Mouse (Mus musculus) ES-Bruce4 (cell line): ENCODE data around the gene Fam71f1. TPM values are rescaled to one million over a fixed set of nuclear protein-coding genes. Genes with fewer than 3 reads are reported as not detected.

Source experiments
- H3K27ac ChIP-seq: 2 replicates; pipeline ENCODE4 v1.5.1; 2012; ENCODE audit warnings: low read length, inconsistent platforms; ENCODE audit not compliant: insufficient read depth
- H3K27me3 ChIP-seq: 2 replicates; pipeline ENCODE4 v1.6.1; 2012; ENCODE audit warnings: mild to moderate bottlenecking, low read length, inconsistent platforms; ENCODE audit not compliant: control insufficient read depth, poor library complexity, insufficient read depth, severe bottlenecking
- H3K36me3 ChIP-seq: 2 replicates; pipeline ENCODE4 v1.6.1; 2012; ENCODE audit warnings: inconsistent platforms, mild to moderate bottlenecking, low read length, moderate library complexity; ENCODE audit not compliant: control insufficient read depth, poor library complexity, insufficient read depth, severe bottlenecking
- H3K4me1 ChIP-seq: one replicate; pipeline ENCODE4 v1.8.1; 2011; ENCODE audit warnings: low read length; ENCODE audit not compliant: control insufficient read depth, insufficient read depth
- H3K4me3 ChIP-seq: 2 replicates; pipeline ENCODE4 v1.5.1; 2011; ENCODE audit warnings: low read depth, mild to moderate bottlenecking, low read length
- H3K9ac ChIP-seq: 2 replicates; pipeline ENCODE4 v1.6.1; 2012; ENCODE audit warnings: low read depth, mild to moderate bottlenecking, inconsistent platforms; ENCODE audit not compliant: poor library complexity, severe bottlenecking
- H3K9me3 ChIP-seq: replicated peaks from 2 replicates; pipeline ENCODE4 v1.6.1; 2012; ENCODE audit warnings: mild to moderate bottlenecking, low read length, inconsistent platforms; ENCODE audit not compliant: control insufficient read depth, poor library complexity, insufficient read depth, severe bottlenecking
- CTCF ChIP-seq: IDR thresholded peaks from one replicate; pipeline ENCODE4 v1.8.1; 2011; ENCODE audit warnings: low read depth, low read length
- EP300 ChIP-seq: IDR thresholded peaks from 2 replicates; pipeline ENCODE4 v1.6.1; 2011; ENCODE audit warnings: low read depth, low read length; ENCODE audit not compliant: insufficient read depth
- POLR2A ChIP-seq: IDR thresholded peaks from one replicate; pipeline ENCODE4 v1.8.1; 2011; ENCODE audit warnings: low read length; ENCODE audit not compliant: insufficient read depth
- polyA plus RNA-seq: library from polyadenylated mRNA; stranded (reverse); fragments of >200 nt; gene quantifications from 2 replicates; pipeline ENCODE4 v1.2.4, GENCODE M21; 2011; ENCODE audit warnings: low read depth; ENCODE audit not compliant: missing spikeins, insufficient read depth, insufficient read length

Gene Fam71f1
- polyA plus RNA-seq, 1 experiment = not detected

DNA sequence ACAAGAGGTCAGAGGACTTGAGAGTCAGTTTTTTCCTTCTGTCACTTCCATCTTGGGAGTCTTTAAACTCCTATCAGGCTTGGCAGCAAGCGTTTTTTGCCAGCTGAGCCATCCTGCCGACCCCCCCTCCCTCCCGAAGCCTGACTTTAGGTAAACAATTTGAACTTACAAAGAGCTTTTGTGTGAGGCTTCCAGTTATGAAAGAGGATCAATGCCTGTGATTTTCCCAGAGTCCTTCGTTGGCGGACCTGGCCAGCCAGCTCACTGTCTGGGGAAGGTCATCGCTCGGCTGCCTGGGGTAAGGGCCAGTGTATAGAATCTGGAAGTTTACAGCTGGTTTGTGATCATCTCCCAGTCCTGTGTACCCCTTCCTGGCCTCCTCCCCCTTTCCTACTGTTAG, 38.3 kb upstream of the Fam71f1 start:
- Histone ChIP-seq H3K36me3 (peaks cover 3% of the 10 kb centered on the region; the same call in 1 of the 2 replicates), H3K27me3 (no peaks in the 10 kb centered on the region), H3K9ac (no peak overlapping the region), H3K4me3 (no peak overlapping the region), H3K27ac (no peak overlapping the region), H3K4me1 (no peaks in the 10 kb centered on the region), H3K9me3 (no peaks in the 10 kb centered on the region)
- TF ChIP-seq POLR2A (no peak), CTCF (no peak), EP300 (no peak)

DNA sequence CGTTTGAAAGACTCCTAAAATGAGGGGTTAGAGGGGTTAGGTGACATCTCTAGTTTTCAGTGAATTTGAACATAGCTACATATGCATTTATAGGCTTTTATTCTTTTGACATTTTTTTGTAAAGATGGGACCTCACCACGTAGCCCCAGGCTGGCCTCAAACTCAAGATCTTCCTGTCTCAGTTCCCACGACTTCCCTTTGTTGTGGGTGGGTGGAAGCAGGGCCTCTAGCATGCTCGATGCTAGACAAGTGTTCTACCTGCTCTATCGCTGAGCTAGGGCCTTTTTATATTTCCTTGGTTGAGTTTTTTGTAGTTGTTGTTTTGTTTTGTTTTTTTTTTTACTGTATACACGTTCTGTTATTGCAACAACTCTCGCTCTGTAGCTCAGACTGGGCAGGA, 32.1 kb upstream of the Fam71f1 start:
- TF ChIP-seq EP300 (no peak), POLR2A (no peak)
- H3K4me1 ChIP-seq = no peaks in the 10 kb centered on the region
- H3K27ac ChIP-seq = no peak overlapping the region
- H3K9ac ChIP-seq = no peak overlapping the region
- H3K4me3 ChIP-seq = no peak overlapping the region
- 0 out of 2 replicates have a peak, but pooled peaks cover 2% of the 10 kb centered on the region for H3K9me3 ChIP-seq
- peaks cover 1% of the 10 kb centered on the region; the same call in 1 of the 2 replicates for H3K27me3 ChIP-seq
- H3K36me3 ChIP-seq = no peaks in the 10 kb centered on the region

GRCm38 (mm10) chr6:29287481-29287880, 31.5 kb upstream of the Fam71f1 start:
- no peaks in the 10 kb centered on the region for H3K36me3 ChIP-seq
- peaks cover 1% of the 10 kb centered on the region; the same call in 1 of the 2 replicates for H3K27me3 ChIP-seq
- no peak for TF ChIP-seq EP300
- no peak for TF ChIP-seq CTCF
- TF ChIP-seq POLR2A = no peak
- H3K4me3 ChIP-seq = no peak overlapping the region
- H3K9me3 ChIP-seq = 0 out of 2 replicates have a peak, but pooled peaks cover 2% of the 10 kb centered on the region
- H3K9ac ChIP-seq = no peak overlapping the region
- no peaks in the 10 kb centered on the region for H3K4me1 ChIP-seq
- no peak overlapping the region for H3K27ac ChIP-seq

DNA sequence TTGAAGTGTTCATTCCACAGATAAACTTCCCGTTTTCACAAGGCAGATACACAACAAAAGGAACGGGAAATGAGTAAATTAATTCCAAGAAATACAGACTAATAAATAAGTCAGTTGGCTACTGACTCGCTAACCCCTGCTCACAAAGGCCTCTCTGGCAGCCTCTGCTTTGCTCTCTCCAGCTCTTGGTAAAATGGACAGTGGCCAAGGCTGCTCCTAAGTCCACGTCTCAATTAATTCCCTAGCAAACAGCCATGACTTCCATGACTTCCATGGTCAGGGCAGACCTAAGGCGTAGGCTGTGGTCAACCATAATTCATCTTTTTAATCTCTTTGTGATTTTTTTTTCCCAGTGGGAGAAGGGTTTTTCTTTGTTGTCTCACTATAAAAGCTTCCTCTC, 31.0 kb upstream of the Fam71f1 start:
- TF ChIP-seq POLR2A (no peak), CTCF (no peak), EP300 (no peak)
- Histone ChIP-seq H3K36me3 (no peaks in the 10 kb centered on the region), H3K27me3 (peaks cover 1% of the 10 kb centered on the region; the same call in 1 of the 2 replicates), H3K4me3 (no peak overlapping the region), H3K9me3 (0 out of 2 replicates have a peak, but pooled peaks cover 2% of the 10 kb centered on the region), H3K27ac (no peak overlapping the region), H3K4me1 (no peaks in the 10 kb centered on the region), H3K9ac (no peak overlapping the region)

GRCm38 (mm10) chr6:29288651-29289050, 30.3 kb upstream of the Fam71f1 start:
- Histone ChIP-seq H3K27me3 (peaks cover 1% of the 10 kb centered on the region; the same call in 1 of the 2 replicates), H3K4me3 (no peak overlapping the region), H3K36me3 (no peaks in the 10 kb centered on the region), H3K9me3 (0 out of 2 replicates have a peak, but pooled peaks cover 2% of the 10 kb centered on the region), H3K9ac (no peak overlapping the region), H3K4me1 (no peaks in the 10 kb centered on the region), H3K27ac (no peak overlapping the region)
- TF ChIP-seq EP300 = no peak

DNA sequence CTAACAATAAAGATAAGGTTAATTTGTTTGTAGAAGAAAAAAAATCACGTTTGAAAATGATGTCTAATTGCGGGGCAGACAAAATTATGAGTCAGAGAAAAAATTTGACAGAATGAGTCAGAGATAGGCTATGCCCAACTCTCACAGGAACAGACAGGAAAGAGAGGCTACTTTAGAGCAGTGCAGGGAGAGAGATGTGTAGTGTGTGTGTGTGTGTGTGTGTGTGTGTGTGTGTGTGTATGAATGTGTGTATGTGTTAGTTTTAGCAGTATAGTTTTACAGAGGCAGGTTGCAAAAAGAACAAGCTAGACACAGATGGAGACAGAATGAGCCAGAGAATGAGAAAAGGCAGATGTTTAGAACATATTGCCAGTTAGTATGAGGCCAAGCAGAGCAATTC, 19.8 kb upstream of the Fam71f1 start:
- Histone ChIP-seq H3K27ac (no peak overlapping the region), H3K4me1 (no peaks in the 10 kb centered on the region), H3K9me3 (no peaks in the 10 kb centered on the region; the same call in 1 of the 2 replicates), H3K4me3 (no peak overlapping the region), H3K27me3 (no peaks in the 10 kb centered on the region), H3K36me3 (no peaks in the 10 kb centered on the region), H3K9ac (no peak overlapping the region)
- TF ChIP-seq CTCF (no peak), POLR2A (no peak), EP300 (no peak)
